Mouse (Mus musculus) brain, embryonic 14.5 days (tissue): ENCODE data around the gene Cog5.

Experiments
- CTCF ChIP-seq: fragments of 200-500 bp; IDR thresholded peaks from 2 replicates; pipeline ENCODE4 v1.5.1; 2012; ENCODE audit warnings: inconsistent platforms, mild to moderate bottlenecking, moderate library complexity, borderline replicate concordance; ENCODE audit not compliant: insufficient read depth, insufficient read length; ENCODE audit errors: extremely low read depth
- POLR2A ChIP-seq: fragments of 200-500 bp; IDR thresholded peaks from 2 replicates; pipeline ENCODE4 v1.6.1; 2012; ENCODE audit warnings: mild to moderate bottlenecking, inconsistent platforms, borderline replicate concordance; ENCODE audit not compliant: poor library complexity, insufficient read depth, insufficient read length, severe bottlenecking; ENCODE audit errors: extremely low read depth

- no peak for TF ChIP-seq POLR2A
- TF ChIP-seq CTCF, result no peak
These were observed 251.3 kb downstream of the Cog5 start for GRCm38 (mm10) chr12:31905696-31906551.
